Mouse (Mus musculus): ENCODE data around the gene Fam177a. TPM values are rescaled to one million over a fixed set of nuclear protein-coding genes. Genes with fewer than 3 reads are reported as not detected.
"Not testable (repeated sequence)": the region's sequence is repeated elsewhere in the genome, so short reads cannot be mapped to it uniquely, and the experiment has no call there.

The Fam177a gene
- polyA plus RNA-seq, 1 experiment from 2014 or later, result 28.5 TPM

- H3K36me3 ChIP-seq; H3K4me1 ChIP-seq; H3K27me3 ChIP-seq (replicated peaks); ATAC-seq (ENCODE audit: low FRiP score, low read depth); H3K9me3 ChIP-seq; H3K9ac ChIP-seq; H3K4me3 ChIP-seq; H3K27ac ChIP-seq; H3K4me2 ChIP-seq (replicated peaks): not testable (repeated sequence)
- WGBS, result no CpG with 5 or more reads among the region's 7 CpGs
These were observed 42.8 kb downstream of the Fam177a start for GRCm38 (mm10) chr12:55167034-55167557.

GRCm38 (mm10) chr12:55187686-55188085 is 63.4 kb downstream of the Fam177a start:
- not testable (repeated sequence) for H3K4me3 ChIP-seq; H3K27me3 ChIP-seq (replicated peaks); H3K9ac ChIP-seq; H3K4me1 ChIP-seq; H3K4me2 ChIP-seq (replicated peaks); H3K27ac ChIP-seq; H3K36me3 ChIP-seq; H3K9me3 ChIP-seq; ATAC-seq (ENCODE audit: low FRiP score, low read depth)
- WGBS, result no CpG with 5 or more reads among the region's 8 CpGs

- ATAC-seq (ENCODE audit: low FRiP score, low read depth); H3K27me3 ChIP-seq (replicated peaks); H3K36me3 ChIP-seq; H3K4me1 ChIP-seq; H3K27ac ChIP-seq; H3K9ac ChIP-seq; H3K9me3 ChIP-seq; H3K4me2 ChIP-seq (replicated peaks); H3K4me3 ChIP-seq: not testable (repeated sequence)
- no CpG with 5 or more reads among the region's 5 CpGs for WGBS
These were observed 64.9 kb downstream of the Fam177a start for GRCm38 (mm10) chr12:55189127-55189526.

Other genes starting within 250 kb of the Fam177a start
- gene Gm20403, start 137.9 kb upstream of the Fam177a start, polyA plus RNA-seq (2016; fragmentation: Nextera tagmentation; extraction: Ambion mirVana), result not detected in 2 replicates
- 28.6 and 33.5 TPM in 2 replicates for gene Baz1a, start 110.1 kb upstream of the Fam177a start, polyA plus RNA-seq (2016; fragmentation: Nextera tagmentation; extraction: Ambion mirVana)
- gene 2700097O09Rik, start 44.4 kb upstream of the Fam177a start, polyA plus RNA-seq (2016; fragmentation: Nextera tagmentation; extraction: Ambion mirVana), result 32.5 and 34.2 TPM in 2 replicates
- gene Srp54a, start 44.2 kb upstream of the Fam177a start, polyA plus RNA-seq (2016; fragmentation: Nextera tagmentation; extraction: Ambion mirVana), result 157 and 175 TPM in 2 replicates
- gene Srp54b, start 30.6 kb downstream of the Fam177a start, polyA plus RNA-seq (2016; fragmentation: Nextera tagmentation; extraction: Ambion mirVana), result 58.2 and 65.5 TPM in 2 replicates
- gene 1700047I17Rik2, start 75.1 kb downstream of the Fam177a start, polyA plus RNA-seq (2016; fragmentation: Nextera tagmentation; extraction: Ambion mirVana), result 2.5 TPM in 1 of 2 replicates, not detected in the other
- 70.2 and 81.4 TPM in 2 replicates for gene Srp54c, start 105.7 kb downstream of the Fam177a start, polyA plus RNA-seq (2016; fragmentation: Nextera tagmentation; extraction: Ambion mirVana)
- gene 1110008L16Rik, start 175.1 kb downstream of the Fam177a start, polyA plus RNA-seq (2016; fragmentation: Nextera tagmentation; extraction: Ambion mirVana), result 10.0 and 12.5 TPM in 2 replicates
- gene Ppp2r3c, start 178.5 kb downstream of the Fam177a start, polyA plus RNA-seq (2016; fragmentation: Nextera tagmentation; extraction: Ambion mirVana), result 29.6 and 30.5 TPM in 2 replicates